Mouse (Mus musculus): Measurements from ENCODE around the gene Msi2.

Gene Msi2

DNA sequence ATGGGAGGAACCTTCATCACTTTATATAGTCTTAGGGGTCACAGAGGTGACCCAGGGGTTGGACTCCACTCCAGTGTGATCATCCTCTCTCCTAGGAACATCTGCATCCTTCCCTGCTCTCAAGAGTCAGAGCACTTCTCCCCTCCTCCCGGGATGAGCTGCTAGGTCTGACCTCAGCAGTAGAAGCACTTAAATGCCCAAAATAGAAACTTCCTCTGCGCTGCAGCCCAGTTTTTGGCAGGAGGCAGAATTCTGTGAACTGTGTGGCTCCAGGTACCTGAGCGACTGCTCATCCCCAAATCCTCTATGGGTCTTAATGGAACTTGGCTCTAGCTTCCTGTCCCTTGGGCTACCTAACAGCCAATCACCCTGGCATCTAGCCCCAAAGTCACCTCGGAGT, 228.3 kb downstream of the Msi2 start:
- no peak for DNase-seq (ENCODE audit: extremely low spot score, low spot score)

DNA sequence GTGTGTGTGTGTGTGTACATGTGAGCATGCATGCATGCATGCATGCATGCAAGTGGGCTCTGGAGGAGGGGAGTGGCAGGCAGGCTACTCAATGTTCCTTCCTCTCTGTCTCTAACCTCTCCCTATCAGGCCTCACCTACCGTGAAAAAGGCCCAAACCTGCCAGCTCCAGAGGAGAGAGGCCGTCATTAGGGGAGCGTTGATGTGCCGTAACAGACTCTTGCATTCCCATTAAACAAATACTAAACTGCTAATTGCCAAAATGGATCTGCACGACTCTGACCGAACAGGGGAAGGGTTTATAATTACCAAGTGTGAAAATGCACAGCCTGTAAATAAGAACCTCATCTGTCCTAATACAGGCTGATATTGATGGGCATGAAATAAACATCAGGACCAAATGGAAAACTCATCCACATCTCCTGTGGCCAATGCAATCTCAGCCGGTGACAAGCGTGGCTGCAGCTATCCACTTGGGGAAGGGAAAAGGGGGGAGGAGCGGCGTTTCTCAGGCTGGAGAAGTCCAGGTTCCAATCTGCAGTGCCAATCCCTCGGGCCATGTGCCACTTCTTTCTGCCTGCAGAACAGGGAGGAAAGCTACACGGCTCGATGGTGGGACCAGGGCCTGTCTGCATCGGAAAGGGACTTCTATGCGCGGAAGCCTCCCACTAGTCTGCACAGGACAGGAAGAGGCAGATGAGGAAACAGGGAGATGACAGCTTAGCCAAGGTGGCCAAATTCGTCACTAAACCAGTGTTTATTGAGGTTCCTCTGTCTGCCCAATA, 229.2 kb downstream of the Msi2 start:
- DNase-seq (ENCODE audit: extremely low spot score, low spot score): no peak

DNA sequence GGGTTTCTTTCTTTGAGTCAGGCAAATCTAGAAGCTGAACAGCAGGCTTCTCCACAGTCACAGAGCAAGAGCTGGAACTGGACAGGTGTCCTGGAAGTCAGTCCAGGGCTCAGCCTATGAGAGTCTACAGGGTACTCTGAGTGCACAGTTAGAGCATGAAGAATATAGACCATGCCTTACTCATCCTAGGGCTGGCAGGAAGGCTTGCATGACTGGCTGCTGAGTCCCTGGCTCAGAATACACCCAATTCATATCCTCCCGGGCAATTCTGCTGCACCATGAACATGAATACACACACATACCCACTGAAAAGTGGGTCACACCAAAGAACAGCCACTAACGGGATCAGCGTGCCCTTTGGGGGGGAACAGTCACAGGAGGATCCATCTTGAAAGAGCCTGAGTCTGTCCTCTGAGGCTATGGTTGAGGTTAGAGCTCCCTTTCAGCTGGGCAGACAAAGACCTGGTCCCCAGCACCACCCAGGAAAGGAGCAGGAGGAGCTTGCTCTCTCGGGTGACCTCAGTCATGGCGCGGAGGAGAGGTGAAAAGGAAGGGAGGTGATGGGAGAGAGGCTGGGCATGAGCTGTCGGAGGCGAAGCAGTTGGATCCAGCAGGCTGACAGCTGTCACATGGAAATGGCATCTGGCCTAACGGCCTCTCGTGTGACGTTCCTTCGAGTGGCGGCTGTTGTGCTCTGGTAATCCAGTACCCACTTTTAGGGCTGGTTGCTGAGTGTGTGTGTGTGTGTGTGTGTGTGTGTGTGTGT, 230.0 kb downstream of the Msi2 start:
- DNase-seq (ENCODE audit: extremely low spot score, low spot score): no peak

DNA sequence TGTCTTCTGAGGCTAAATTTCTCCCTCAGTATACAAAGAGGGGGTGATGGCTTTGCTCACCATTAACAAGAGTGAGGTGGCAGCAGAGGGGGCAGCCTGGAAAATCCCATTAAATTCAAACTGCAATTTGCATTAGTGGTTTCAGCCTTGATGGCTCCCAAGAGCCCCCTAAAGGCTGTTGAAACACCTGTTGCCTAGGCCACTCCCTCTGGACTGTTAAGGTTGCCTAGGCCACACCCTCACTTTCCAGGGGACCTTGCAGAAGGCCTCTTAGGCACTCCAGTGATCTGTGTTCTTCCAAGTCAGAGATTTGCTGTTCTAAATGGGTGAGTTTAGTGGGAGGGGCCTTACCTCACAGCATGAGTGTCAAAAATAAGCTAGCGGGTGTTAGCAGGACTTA, 232.3 kb downstream of the Msi2 start:
- no peak for DNase-seq (ENCODE audit: extremely low spot score, low spot score)

DNA sequence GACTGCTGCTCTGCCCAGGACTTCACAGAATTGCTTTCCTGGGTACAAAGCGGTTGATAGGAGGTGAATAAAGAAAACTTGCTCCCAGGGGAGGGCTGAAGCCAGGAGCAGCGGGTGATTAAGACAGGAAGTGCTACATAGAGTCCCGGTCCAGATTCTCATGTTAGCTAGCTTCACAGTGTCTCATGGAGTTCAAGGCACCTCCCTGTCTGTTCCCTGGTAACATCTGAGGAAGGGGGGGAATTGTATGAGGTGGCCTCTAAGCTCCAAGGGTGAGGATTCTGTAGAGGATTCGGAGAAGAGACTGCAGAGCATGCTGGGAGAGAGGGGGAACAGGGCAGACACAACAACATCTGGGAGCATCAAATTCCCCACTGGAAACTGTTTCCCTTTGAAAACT, 233.2 kb downstream of the Msi2 start:
- no peak for DNase-seq (ENCODE audit: extremely low spot score, low spot score)

DNA sequence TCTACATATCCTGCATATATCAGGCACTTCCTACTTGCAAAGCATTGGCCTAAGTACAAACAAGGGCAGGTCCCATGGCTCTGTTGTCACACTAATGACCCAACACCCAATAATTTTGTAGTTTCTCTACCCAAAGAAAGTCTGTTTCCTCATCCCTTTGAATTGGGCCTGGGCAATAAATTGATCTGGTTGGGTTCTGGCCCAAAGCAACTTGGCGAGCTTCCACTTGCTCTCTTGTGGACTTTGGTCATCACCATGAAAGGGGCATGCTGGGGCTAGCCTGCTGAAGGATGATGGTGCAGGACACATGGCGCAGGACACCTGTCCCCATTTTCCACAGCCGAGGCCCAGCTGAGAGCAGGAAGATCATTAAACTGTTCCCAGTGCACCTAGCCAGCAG, 234.3 kb downstream of the Msi2 start:
- no peak for DNase-seq (ENCODE audit: extremely low spot score, low spot score)

DNA sequence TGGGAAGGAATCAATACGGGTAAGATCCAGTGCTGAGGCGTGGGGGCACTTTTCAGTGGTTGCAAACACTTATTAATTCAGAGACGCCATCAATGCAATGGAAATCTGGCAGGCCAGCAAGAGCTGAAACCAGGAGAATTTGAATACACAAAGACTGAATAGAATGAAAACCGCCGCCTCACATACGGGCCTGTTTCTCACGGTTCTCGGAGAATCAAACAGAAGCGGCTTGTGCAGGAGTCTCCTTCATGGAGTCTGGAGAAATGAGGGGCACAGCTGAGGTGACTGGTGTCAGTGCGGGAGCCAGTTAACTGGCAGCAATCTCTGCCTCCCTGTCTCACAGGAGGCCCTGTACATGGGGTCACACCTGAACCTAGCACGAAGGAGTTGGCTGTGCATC, 235.7 kb downstream of the Msi2 start:
- no peak for DNase-seq (ENCODE audit: extremely low spot score, low spot score)

DNA sequence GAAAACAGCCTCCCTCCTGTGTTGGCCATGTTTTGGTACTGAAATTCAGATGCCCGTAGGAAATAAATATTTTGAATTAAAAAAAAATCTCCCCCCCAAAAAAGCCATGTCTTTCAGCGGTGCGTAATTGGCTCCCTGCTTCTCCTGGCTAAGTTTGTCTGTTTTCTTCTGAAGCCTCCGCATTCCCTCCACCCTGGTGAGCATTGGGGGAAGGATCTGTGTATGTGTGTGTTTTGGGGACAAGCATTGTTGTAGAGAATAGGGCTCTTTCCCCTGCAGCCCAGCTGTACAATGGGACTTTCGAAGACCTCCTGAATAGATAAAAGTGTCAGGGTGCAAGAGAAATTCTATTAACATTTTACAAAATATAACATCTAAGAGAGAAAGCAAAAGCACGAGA, 236.1 kb downstream of the Msi2 start:
- DNase-seq (ENCODE audit: extremely low spot score, low spot score): no peak

DNA sequence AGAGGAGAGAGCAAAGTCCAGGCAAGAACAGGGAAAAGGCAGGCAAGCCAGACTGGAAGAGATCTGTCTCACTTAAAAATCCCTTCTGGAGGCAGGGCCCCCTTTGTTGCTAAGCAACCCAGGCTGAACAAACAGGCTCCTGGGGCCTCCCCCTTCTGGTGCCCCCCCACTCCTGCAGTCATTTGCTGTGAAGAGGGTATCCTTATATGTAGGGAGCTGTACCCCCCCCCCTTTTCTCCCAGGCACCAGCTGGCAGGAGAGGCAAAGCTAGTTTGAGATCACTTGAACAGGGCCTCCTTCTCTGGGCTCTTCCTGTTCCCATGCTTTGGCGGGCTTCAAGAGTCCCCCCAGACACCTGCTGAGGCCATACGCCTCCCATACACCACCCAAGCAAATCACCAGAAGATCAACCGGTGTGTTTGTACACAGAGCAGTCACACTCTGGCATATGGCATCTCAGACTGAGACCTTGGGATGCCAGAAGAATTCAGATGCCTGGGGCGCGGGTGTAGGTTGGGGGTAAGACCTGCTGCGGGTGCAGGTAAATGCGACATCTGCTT, 236.6 kb downstream of the Msi2 start:
- peak; percentile 73 for DNase-seq (ENCODE audit: extremely low spot score, low spot score)

DNA sequence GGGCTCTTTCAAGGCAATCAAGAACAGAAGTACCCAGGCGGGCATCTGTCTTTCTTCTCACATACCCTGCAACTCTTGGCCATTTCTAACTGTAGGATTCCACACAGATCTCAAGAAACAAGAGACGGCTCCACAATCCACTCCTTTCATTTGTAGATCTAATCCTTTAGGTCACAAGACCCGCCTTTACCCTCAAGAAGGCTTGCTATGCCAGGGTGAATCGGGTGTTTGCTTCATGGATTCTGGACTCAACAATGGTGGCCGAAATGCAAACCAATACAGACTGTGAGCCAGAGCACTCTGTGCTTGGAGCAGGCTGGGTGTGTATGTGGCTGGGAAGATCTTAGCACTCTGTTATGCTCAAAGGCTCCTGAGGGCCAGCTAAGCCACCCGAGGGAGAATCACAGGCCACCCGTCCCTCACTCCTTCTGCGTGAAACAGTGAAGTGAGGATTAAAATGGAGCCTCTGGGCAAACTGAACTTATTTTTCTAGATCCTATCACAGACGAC, 237.2 kb downstream of the Msi2 start:
- no peak for DNase-seq (ENCODE audit: extremely low spot score, low spot score)

DNA sequence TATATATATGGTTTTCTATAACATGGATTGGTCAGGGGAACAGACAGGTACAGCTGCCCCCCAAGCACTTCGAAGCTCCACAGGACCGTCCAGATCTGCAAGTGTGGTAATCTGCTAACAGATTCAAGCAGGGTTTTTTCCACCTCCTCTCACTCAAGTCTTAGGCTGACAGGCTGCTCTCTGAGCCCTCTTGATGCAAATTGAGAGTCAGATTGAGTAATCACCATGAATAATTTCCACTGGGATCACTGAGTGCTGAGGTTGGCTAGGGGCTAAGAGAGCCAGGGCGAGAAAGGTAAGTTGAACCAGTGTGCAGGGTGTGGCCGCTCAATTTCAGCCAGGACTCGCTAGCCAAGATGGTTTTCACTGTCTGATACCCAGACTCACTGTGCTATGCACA, 238.8 kb downstream of the Msi2 start:
- DNase-seq (ENCODE audit: extremely low spot score, low spot score): no peak

DNA sequence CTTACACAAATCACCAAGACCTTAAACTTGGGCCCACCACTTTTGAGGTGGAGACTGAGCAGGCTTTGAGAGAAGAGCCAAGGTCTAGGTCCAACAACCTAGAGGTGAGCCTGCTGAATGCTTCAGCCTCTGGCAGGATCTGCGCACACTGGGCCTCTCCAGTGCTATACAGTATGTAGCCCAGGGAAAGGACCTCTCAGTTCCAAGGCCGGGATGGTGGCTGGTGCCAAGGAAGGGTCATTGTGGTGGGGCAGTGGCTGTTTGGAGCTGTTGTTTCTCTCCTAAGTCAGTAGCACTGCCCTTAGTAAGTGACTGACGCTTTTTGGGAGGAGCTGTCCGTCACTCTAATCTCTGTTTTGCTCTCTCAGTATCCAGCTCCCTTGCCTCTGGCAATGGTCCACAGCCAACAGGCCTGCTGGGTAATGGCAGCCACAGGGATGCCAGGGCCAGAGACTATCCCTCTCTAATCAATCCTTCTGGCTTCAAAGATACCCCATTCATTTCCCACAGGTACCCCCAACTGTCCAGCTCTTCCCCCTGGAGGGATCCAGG, 243.3 kb downstream of the Msi2 start:
- no peak for DNase-seq (ENCODE audit: extremely low spot score, low spot score)

DNA sequence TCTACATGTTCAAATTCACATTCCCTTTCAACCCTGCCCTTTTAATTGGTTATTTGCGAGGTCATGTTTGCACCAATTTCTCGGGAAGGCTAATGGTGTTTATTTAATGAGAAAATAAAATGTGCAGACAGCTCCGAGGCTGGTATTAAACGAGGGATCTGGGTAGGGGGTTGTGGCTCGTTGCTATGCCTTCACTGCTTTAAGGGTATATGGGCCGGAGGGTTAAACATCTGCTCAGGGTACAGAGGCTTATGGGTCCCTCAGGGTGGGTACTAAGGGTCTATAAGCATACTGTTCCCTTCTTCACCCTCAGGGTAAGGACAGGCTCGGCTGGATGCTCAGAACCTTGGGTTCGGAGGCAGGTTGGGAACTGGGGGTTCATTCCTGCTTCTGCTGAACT, 245.6 kb downstream of the Msi2 start:
- DNase-seq (ENCODE audit: extremely low spot score, low spot score): no peak

DNA sequence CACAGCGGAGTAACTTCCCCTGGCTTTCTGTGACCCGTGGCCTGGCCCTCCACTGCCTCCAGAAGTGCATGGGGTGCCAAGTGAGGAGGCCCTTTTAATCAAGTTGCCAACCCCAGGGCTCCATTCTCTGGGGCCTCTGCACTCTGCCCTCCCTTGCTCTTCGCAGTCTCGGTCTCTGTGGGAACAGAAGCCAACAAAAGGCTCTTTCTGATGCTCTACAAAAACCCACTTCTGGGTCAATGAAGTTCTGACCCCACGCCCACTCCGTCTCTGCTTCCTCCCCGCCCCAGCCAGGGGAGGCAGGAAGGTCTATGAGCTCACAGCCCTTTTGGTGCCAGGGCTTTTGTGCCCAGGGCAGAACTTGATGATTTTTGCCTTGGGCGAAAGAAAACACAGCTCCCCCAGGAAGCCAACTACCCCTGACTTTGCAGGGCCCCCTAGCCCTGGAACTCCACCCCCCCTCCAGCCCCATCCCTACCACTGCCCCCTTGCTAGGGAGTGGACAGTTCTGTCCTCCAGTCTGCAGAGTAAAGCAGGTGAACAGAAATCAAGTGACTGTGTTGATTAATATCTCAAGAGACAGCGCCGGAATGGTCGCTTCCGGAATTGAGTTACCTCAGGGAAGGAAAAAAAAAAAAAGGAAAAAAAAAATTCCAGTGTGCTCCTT, 246.2 kb downstream of the Msi2 start:
- peak; percentile 66 for DNase-seq (ENCODE audit: extremely low spot score, low spot score)

DNA sequence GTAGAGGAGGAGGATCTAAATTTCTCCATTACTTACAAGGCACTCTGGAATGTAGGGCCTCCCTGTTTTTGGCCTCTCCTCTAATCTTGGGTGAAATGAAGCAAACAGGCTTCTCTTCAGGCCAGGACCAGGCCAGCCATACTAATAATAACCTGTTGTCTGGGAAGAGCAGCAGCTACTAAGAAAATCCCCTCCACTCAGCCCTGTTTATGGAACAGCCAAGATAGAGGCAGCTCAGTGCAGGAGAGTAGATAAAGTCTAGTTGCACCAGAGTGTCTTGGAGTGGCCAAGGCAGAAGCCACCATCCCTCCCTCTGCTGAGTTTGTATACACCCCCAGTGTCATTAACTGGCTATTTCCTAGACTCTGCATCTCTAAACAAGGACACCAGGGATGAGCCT, 247.7 kb downstream of the Msi2 start:
- no peak for DNase-seq (ENCODE audit: extremely low spot score, low spot score)

DNA sequence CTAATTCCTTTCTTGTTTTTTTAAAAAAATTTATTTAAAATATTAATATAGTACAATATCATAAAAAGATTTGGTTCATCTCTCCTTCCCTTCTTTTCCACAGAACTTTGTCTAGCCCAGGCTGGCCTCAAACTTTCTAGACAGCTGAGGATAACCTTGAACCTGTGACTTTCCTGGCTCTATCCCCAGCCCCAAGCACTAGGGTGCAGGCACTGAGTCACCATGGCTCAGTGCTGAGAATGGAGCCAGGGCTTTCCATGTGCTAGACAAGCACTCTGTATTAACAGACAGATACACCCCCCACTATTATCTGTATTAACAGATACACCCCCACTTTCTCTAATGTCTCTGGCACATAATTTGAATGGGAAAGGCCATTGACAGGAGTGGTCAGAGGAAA, 249.3 kb downstream of the Msi2 start:
- no peak for DNase-seq (ENCODE audit: extremely low spot score, low spot score)

DNA sequence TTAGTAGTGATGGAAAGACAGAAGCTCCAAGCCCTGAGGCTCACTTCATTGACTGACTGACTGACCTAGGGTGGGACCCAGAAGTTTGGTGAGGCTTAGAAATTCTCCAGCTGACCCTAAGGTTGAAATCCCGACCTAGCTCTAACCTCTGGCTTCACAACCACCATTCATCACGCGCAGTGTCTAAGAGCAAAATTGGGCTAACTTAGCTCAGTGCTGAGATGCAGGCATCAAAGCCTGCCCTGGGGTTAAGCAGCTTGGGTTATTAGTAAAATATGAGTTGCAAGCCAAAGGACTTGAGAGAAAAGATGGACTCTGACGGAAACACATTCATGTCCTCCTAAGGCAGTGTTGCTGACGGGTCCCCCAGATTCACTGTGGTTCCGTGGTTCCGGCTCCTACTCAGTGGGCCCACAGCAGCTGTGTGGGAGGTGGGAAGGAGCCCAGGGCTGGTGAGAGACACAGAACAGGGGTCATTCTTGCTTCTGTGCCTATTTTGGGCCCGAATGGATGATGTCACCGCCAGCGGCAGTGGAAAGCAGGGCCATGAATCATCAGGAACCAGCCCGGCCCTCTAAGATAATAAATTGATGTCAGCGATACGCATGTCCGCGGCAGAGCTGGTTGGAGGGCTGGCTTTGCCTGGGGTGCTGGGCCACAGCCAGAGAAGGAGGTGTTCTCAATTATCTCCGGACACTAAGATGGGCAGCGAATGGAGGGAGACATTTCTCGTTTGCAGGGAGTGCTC, 250.6 kb downstream of the Msi2 start:
- peak; percentile 54 for DNase-seq (ENCODE audit: extremely low spot score, low spot score)

DNA sequence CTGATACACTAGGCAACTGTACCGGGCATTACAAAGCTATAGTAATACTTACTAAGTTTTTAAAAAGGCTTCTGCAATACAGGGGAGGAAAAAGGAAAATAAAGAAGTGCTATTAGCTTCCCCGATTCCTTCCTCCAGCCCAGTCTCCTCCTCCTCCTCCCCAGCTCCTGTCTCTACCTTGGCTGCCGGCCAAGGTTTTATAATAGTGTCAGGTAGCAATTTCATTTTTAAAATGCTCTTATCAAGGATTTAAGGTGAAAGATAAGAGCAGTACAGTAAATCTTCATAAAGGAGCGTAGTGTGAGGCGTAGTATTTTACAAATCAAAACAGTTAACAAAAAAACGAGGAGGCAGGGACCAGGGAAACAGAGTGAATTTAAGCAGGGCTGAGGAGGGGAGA, 254.4 kb downstream of the Msi2 start:
- no peak for DNase-seq (ENCODE audit: extremely low spot score, low spot score)

DNA sequence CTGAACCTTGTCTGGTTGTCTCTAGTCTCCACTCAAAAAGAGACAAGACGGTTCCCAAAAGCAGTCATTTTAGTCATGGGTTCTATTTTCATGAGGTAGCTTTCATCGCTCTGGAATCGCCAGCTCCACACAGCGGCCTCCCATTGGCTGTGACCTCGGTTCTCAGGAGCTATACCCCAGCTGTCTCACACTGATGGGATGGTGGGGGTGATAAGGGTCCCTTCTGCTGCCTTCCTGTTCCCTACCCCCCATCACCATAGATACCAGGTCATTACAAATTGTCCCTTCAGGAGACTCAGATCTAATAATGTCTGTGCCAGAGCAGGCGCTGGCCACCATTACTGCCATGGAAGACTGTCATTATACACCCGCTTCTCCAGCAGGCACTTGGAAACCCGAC, 255.5 kb downstream of the Msi2 start:
- no peak for DNase-seq (ENCODE audit: extremely low spot score, low spot score)

DNA sequence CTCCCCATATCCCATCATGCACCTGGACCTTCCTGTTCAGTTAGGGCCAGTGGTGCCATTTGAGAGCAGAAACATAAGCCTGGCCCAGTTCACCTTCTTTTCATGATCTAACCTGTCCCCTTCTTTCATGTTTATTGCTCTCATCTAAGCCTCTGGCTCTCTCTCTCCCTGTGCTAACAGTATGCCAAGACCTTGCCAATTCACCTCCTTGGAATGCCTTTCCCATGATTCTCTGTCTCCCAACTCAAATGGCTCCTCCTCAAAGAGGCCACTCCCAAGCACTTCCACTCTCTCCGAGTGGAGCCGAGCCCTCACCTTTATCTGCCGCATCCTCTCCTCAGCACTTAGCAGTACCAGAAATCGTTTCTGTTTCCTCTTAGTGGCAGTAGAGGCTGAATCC, 256.7 kb downstream of the Msi2 start:
- DNase-seq (ENCODE audit: extremely low spot score, low spot score): no peak
